Mouse (Mus musculus) adrenal gland, adult (tissue): ENCODE measurements around the gene Cic.

Experiments
- DNase-seq, 2 experiments: peaks; one replicate each; pipeline ENCODE4 v3.0.0; 2022 to 2023; ENCODE audit warnings: low spot score in 1 of 2; ENCODE audit not compliant: inconsistent age in 2 of 2

Cic gene

DNA sequence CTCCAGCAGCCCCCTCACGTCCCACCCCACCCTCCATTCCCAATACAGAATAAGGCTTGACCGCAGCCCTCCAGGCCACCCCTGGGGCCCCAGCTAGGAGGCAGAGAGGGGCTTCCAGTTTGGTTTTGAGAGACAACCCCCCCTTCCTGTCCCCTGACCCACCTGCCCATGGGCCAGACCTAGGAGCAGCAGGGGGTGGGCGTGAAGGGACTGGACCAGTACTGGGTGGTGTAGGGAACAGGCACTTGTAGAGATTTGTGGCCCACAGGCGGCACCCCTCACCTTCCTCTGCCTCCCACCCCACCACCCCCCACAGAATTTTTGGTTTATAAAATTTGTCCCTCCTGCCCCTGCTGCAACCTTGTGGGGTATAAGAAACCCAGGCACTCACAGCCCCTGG, 24.1 kb upstream of the Cic start:
- peak in 1 of 2 experiments; percentile 21 for DNase-seq

DNA sequence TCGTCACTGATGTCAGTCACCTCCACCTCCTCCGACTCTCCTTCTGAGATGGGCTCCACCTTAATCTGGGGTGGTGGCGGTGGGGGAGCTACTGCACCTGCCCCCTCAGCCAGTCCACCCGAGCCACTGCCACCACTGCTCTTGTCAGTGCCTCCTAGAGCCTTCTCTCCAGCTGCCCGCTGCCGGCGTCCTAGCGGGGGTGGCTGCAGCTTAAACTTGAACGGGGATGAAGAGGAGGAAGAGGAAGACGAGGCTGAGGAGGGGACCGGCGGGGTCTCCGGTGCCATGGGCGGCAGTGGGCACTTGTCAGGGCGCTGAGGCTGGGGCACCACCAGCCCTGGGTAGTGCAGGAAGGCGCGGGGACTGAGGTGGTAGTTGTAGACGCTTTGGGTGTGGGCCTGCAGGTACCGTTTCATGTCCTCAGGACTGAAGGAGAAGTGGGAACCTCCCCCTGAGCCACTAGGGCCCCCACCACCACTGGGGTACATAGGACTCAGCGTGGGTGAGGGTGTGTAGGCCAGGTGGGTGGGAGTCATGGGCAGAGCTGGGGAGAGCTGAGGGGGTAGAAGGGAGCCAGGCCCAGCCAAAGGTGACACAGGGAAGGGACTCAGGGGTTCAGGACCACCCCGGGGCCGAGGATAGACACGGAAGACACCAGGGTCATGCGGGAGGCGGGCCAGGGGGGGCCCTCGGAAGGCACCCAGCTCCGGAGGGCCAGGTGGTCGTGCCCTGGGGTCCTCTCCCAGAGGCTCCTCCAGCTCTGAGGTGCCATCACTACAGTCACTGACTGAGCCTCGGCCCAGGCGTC, 22.7 kb upstream of the Cic start:
- peak in 1 of 2 experiments; percentile 23 for DNase-seq

DNA sequence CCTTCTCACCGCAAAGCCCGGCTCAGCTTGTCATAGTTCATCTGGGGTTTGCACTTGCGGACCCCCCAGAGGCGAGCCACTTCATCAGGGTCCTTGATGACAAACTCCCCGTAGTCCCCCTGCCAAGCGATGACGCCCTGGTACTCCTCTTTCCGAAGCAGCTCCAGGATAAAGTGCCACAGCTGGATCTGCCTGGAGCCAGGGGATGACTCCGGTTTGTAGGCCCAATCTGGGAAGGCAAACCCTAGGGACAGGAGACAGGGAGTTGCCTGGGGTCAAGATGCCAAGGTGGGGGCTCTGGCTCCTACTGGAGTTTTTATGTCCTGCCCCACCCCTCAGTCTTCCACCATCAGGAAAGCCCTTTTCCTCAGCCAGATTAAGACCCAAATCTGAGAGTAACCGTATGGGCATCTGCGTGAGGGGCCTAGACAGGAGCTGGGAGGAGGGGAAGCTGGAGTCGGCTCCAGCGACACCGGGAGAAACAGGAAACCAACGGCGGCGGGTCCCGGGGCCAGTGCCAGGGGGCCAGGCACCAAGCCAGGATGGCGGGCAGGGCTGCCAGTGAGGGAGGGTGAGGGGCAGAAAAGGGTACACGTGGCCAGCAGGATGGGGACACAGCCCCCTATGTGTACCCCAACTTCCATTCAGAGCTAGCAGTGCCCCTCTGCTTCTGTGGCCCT, 21.3 kb upstream of the Cic start:
- DNase-seq, result peak; percentile 54 to 78

DNA sequence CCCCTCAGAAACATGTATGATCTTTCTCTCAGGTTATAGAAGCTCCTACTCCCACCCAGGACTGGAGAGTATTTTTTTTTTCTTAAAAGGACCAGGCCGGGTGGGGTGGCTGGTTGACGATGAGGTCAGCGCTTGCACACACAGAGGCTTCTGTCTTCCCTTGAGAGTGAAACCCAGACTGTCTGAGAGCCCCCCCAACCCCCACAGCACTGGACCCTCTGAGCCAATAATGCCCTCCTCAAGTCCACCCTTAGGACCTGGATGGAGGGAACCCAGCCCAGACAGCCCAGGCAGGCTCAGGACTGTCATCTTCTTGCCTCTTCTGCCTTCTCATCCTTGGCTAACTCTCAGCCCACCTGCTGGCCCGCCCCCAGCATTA, 20.8 kb upstream of the Cic start:
- peak in 1 of 2 experiments; percentile 37 for DNase-seq

DNA sequence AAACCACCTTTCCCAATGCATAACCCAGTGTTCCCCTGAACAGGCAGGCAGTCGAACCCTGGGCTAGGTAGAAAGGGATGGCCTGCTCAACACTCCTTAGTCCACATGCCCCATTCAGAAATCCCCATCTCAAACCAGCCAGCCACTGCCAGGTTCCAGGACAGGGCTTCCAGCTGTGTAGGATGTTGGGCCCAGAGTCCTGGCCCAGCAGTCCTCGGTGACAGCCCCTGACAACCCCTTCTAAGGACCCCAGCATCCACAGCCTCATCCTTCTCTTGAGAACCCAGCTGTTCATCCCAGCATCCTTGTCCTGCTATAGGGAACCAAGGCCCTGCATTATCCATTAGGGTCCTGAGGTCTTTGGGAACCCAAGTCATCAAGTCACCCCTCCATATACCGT, 20.0 kb upstream of the Cic start:
- DNase-seq, result peak in 1 of 2 experiments; percentile 18

DNA sequence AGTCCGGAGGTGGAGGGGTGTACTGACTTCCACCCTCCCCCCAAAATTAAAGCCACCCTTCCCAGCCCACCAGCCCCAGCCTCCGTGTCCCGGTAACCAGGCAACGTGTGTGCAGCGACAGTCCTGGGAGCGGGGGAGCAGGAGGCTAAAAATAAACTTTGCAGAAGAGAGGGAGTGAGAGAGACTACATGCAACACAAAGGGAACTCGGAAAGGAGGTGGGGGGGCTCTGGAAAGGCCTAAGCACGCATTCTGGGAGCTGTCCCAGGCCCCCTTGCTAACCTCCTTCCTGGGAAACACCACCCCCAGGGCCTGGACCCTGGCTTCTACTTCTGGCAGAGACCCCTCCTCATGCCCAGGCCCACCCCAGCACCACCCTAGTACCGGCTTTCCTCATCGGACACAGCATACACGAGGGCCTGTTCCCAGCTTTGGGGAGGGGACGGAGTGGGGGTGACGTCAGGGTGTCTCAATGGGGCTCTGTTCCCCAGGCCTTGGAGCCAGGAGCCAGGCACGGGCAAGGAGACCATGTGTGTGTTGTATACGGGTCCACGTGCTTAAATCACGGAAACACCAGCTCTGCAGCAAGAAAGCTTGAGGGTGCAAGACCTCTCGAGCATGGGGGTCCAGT, 19.4 kb upstream of the Cic start:
- DNase-seq, result peak; percentile 74 to 84

DNA sequence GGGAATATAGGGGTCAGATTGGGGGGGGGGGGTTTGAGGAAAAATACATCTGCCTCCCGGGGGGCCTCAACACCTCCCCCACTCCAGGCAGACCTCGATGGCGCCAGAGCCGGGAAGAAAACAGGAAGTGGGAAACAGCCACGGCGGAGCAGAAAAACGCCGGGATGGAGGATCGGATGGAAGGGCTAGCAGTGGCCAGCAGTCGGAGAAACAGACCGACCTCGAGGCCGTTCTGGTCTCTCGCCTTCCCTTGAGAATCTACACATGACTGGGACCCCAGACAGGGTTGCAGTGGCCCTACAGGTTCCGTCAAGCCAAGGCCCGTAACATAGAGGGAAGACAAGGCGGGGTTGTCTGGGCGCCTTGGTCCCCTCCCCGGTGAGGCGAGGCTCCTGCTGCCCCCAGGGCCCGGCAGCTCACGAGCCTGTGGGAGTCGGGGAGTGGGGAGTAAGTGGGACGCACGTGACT, 18.6 kb upstream of the Cic start:
- no peak for DNase-seq

DNA sequence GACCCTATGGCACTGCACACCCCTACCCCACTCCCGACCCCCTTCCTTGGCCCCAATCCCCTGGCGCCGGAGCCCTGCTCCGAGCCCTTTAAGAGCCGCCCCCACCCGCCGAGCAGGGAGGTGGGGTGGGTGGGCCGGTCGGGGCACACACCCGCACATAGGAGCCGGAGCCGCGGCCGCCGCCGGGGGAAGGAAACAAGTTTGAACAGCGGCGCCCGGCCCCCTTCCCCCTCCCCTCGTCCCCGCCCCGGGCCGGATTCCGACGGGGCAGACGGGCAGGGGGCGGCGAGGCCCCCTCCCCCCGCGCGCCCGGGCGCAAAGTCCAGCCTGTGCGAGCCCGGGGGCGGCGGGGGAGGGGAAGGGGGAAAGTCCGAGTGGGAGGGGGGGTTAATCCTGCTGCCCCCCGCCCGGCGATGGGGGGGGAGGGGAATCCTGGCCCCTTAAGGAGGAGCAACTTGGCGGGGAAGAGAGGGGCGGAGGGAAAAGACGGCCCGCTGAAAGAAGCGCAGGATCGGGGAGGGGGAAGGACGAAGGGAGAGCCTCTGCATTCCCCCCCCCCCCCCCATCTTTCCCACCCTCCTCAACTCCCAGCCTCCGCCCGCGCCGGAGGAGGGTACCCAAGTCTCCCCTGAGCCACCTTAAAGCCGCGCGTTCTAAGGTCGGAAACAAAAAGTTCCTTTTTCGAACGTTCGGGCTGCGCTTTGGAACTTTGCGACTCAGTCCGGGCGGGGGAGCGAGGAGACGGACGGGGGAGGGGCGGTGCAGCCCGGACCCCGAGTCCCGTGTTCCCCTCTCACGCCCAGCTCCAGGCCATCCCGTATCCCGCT, 18.0 kb upstream of the Cic start:
- DNase-seq, result peak; percentile 81 to 92

DNA sequence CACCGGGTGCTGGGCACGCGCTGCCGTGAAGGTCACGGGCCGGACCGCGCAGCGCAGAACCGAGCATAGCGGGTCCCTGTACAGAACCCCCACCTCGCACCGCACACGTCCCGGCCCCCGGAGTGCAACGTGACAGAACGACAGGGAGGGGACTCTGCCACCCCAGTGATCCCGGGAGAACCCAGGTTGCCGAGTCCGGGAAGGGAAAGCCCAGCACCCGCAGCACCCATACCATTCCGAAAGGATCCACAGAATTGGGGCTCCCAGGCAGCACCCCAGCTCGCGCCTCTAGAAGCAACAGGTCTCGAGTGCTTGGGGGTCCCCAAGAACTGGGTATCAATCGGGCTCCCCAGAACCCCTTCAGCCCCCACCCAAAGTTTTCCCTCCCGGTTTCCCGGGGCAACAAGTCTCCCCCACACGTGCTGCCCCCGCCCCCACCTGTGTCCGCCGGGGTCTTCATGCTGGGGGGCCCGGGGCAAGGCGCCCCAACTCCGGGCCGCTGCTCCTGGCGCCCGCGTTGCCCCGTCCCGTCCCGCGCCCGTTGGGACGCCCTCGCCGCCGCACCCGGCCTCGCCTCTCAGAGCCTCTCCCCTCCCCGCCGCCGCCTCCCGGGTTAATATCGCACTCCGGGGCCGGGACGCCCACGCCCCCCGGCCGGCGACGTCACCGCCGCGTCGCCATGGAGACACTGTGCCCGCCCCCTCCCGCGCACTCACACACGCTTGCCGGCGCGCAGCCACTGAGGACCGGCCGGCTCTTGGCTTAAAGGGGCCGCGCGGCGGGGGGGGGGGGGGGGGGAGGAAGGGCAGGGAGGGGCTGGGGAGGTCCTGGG, 17.1 kb upstream of the Cic start, which contains the start of gene Erf:
Gene Erf (minus strand): TSS at position 621 of the 832 bp plus-strand sequence.
- DNase-seq, result peak; percentile 97 to 99

DNA sequence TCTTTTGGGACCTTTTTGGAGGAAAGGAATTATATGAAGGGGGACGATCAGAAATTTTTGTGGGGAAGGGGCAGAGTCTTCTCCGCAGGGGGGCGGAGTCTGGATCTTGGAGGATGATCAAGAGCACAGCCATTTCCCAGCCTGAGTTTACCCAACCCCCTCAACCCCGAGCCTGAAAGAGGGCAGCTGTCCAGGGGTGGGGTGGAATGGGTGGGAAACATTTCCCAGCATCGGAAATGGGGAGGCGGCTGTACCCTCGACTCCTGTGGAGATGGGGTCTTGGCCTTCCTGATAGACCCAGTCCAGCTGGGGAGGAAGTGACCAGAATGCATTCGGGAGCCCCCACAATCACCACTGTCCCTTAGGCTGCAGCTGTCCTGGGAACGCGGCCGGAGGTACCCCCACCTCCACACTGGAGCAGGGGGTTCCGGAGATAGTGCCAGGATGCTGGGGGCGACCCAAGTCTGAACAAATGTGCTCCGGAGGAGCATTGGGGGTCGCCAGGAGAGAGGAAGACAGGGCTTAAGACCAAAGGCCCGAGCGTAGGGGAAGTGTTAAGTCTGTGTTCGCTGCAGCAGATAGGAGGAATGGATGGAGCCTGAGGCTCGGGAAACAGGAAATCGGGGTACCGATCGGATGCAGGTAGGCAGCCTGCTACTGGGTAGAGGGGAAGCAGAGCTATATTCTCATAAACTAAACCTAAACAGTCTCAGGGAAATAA, 16.3 kb upstream of the Cic start:
- peak; percentile 74 to 85 for DNase-seq

DNA sequence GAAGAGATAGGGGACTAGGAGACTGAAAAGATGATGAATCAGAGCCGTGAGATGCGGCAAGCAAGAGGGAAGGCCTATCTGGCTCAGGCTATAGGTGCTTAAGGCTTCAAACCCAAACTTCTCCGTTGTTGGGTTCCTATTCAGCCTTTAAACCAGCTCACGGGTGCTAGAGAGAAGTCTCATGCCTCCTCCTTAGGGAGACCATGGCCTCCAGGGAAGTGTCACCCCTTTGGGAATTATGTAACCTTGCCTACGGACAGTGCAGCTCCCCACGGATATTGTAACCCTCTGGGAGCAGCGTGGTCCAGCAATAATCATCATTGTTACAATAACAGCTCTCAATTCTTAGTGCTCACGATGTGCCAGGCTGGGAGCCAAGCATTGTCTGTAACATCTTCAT, 15.7 kb upstream of the Cic start:
- DNase-seq, result peak in 1 of 2 experiments; percentile 40

DNA sequence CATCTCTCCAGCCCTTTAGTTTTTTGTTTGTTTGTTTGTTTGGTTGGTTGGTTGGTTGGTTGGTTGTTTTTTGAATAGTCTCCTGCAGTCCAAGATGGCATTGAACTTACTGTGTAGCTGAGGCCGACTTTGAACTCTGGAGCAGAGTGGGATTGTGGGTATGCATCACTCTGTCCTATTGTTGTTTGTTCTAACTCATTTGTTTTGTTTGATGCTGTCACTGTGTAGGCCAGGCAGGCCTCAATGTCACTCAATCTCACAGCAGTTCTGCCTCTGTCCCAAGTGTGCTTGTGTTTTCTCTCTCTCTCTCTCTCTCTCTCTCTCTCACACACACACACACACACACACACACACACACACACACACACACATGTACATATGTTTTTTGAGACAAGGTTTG, 5.6 kb upstream of the Cic start:
- no peak for DNase-seq

DNA sequence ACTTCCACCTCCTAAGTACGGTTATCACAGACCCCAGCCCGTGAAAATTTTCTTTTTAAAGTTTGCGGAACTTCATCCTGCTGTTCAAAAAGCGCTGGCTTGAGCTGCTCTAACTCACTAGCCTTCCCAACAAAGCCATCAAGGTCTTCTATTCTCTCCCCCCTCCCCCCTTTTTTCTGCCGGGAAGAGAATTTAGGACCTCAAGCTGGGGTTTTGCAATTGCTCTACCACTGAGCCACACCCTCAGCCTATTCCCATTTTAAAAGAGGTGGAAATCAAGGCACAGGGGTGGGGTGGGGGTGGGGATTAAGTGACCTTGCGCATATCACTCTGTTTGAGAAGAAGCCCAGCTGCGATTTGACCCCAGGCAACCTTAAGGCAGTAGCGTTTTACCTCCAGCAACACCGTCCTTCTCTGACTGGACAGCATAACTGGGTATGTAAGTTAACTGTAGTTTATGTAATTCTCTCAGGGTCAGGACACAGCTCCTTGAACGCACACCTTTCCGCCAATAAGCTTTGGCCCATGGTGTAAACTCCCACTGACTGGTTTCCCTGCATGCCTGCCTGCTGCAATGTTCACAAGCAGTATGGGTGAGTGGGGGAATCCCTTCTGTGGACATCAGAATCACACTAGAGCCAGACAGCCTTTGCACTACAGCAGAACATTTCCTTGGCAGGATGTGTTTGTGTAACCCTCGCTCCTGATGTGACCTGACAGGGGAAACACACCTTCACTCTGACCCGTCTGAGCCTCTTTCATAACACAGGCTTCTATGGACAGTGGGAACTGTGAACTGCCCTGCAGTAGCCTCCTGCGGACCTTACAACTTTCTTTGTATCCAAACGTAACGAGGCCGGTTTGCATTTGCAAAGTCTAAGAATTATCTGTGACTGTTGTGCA, 3.3 kb upstream of the Cic start:
- peak in 1 of 2 experiments; percentile 29 for DNase-seq

DNA sequence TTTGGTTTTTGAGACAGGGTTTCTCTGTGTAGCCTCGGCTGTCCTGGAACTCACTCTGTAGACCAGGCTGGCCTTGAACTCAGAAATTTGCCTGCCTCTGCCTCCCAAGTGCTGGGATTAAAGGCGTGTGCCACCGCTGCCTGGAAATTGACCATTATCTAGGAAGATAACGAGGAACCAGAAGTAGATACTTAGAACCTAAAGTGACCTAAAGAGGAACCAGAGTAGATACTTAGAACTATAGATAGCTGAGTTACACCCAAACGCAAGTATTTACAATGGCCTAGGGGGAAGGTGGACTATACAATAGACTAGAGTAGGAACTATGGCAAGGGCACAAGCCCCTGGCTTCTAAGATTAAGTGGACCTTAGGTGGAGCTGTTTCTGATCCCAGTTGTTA, 1.8 kb upstream of the Cic start:
- DNase-seq, result peak in 1 of 2 experiments; percentile 32

DNA sequence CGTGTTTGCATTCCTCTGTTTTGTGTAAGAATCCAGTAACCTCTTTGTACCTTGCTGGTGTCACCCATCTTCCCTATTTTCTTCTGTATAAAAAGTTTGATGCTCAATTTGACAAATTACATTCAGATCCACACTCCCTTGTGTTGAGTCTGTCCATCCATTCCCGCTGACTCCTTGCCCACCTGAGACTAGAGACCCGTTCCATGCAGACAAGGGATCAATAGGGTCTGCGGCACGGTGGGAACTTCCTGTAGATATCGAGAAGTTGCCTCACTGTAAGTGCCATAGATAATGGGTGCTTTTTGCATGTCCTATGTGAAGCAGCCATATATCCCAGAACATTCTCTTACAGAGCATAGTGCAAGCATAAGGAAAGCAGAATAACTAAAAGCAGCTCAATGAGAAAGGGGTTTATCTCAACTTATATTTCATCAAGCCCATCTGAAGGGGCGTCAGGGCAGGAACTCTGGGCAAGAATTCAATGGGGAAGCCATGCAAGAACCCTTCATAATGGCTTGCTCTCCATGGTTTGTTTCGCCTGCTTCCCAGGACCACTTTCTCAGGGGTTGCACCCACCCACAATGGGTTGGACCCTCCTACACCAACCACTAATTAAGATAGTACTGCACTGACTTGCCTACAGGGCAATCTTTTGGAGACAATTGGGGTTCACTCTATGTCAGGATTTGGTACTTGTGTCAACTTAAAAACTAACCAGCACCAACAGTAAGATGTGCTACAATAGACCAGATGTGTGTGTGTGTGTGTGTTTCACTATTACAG, 1.1 kb upstream of the Cic start:
- peak; percentile 19 to 46 for DNase-seq

DNA sequence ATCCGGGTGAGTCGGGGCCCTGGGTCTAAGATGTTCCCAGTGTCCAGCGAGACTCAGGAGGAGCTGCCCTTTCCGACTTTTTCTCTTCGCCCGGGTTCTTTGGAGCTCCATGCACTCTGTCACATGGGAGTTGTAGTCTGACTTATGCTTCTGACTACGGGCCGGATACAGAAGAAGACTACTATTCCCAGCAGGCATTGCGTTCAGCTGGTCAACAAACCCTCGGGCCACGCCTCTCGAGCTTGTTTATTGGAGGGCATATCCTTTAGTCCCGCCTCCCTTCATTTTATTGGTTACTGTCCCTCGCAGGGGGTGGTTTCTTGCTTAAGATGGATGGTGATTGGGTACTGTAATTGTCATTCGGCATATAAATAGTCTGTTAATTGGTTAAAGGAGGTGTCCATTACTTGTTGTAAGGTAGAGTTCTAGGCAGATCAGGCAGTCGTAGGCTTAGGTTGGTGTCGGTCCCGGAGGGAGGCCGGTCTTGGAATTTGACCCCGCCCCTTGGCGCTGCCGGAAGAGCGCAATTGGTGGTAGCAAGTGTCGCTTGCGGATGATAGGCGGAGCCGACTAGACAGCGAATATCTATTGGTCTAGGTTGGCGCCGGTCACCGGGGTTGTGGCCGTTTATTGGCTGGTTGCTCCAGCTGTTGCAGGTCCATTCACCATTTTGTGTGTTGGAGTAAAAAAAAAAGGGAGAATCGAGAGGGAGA, 403 bp downstream of the Cic start:
- DNase-seq, result peak; percentile 99

DNA sequence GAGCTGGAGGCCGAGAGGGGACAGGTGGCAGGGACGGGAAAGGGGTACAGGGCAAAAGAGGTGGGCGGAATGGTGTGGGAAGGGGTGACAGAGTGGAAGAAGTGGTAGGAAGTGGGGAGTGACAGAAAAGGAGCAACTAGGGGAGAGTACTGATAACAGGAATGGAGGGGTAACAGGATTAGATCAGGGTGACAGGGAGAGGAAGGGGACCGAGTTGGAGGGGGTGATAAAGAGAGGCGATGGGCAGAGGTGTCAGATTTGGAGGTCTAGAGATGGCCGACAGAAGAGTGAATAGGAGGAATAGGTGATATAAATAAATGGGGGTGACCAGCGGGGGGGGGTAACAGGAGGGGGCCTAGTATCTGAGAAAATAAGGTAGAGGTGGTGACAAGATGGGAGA, 1.1 kb downstream of the Cic start:
- no peak for DNase-seq
